Mouse (Mus musculus): ENCODE results near the gene Vmn2r88.
"Not testable (repeated sequence)": the region's sequence is repeated elsewhere in the genome, so short reads cannot be mapped to it uniquely, and the experiment has no call there.

Gene Vmn2r88

DNA sequence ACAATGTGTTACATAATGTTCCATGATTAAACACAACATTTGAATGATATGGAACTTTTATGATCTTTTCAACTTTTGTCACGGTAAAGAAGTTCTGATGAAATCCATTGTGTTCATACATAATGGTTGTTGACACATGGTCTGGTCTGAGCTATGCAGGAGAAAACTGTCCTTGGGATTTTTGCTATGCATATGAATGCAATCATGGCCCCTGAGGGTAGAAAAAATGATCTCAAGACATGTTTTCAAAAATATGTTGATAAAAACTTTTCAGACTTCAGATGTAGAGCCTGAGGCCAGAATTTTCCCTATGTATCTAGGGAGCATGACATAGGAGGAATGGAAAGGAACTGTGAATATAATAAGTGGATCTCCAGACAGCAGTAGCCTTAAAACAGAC is at the start of gene Vmn2r88:
Vmn2r88 (plus strand) TSS at position 301 of the 400 bp plus-strand sequence.
- no peak for DNase-seq (ENCODE audit: extremely low read depth, low read depth, low spot score)

DNA sequence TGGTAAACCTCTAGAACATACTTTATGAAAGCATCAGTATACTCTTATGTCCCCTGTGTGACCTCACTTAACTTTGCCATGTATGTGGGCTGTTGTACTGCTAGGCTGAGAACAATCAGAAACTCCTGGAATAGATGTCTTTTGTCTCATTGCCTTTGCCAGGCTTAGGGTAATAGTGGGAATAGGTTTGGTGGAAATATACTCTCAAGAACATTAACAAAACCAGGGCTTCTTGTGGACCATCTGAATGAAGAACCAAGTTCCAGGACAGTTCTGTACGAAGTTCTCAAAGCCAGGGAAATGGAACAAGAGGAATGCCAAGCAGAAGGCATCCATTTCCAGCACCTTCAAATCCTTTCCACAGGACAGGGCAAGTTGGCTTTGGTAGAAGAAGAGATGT is 49.2 kb upstream of the Vmn2r88 start, which contains the start of gene Gm7247:
Gm7247 (plus strand) TSS at position 301 of the 400 bp plus-strand sequence.
- no peak for DNase-seq (ENCODE audit: extremely low read depth, low read depth, low spot score)

DNA sequence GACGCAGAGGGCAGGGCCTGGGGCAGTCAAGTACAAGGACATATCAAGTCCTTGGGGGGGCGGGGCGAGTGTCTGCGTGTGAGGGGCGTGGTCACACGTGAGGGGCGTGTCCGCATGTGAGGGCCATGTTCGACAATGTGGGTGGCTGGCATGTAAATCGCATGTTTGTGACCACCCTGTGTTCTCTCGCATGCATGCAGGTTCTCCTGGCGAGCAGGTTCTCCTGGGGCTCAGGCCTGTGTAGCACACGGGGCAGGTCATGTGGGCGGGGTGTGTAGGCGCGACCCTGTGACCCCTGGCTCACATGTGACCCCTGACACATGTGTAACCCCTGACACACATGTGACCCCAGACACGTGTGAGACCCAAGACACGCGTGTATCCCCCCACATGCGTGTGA is 27.8 kb upstream of the Vmn2r88 start:
- DNase-seq (ENCODE audit: extremely low read depth, low read depth, low spot score) = no peak

DNA sequence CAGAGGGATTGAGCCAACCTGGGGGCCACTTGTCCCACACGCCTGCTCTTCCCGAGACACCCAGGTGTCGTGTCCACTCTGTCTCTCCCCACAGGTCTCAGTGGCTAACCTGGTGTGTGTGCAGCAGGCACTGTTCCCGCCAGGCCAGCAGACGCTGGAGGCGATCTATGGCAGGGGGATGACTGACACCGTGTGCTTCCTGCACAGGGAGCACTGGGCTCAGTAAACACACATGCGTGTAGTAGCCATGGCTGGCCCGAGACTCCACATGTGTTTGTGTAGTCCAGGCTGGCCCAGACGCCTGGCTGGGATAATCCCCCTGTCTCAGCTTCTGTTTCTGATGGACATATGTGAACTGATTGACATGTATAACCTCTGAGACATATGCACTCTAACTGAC is 26.3 kb upstream of the Vmn2r88 start:
- DNase-seq (ENCODE audit: extremely low read depth, low read depth, low spot score) = no peak

DNA sequence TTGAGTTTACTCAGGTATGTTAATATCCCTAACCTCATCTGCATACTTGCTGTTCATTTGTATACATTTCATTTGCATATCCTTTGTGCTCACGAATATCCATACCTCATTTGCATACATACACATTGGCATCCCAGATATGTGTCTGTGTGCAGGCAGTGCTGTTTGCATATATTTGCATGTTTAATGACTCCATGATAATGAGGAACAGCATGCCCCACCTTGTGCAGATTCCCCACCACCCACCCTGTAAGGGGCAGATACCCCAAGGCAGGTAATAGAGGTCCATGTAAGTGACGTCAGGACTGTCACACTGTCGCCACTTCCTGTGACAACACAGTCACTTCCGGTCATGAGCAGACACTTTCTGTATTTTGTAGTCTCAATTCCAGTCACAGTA is 24.9 kb upstream of the Vmn2r88 start:
- no peak for DNase-seq (ENCODE audit: extremely low read depth, low read depth, low spot score)

DNA sequence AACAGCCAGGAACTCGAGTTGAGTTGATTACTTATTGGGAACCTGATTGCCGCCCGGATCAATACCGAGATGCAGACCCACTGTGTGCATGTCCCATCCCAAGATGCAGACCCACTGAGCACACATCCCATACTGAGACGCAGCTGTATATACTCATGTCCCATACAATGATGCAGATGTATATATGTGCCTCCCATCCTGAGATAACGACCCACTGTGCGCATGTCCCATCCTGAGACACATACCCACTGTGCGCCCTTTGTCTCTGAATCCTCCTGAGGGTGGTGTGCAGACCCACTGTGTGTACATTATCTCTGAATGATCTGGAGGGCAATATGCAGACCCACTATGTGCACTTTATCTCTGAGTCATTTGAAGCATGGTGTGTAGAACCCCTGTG is 22.9 kb upstream of the Vmn2r88 start:
- DNase-seq (ENCODE audit: extremely low read depth, low read depth, low spot score) = no peak

DNA sequence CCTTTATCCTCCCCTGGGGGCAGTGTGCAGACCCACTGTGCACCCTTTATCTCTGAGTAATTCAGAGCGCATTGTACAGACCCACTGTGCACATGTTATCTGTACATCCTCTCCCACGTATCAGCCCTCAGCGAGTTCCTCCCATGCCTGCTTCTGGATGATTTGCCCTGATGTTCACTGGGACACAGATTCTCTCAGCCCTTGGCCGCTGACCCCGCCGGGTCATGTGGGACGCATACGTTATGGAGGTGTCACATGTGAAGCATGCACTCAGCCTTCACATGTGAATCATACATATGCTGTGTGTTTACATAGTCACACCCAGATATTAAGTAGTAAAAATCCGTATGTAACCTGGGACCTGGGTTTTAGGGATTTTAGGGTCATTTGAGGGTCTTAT is 22.4 kb upstream of the Vmn2r88 start:
- DNase-seq (ENCODE audit: extremely low read depth, low read depth, low spot score) = no peak

DNA sequence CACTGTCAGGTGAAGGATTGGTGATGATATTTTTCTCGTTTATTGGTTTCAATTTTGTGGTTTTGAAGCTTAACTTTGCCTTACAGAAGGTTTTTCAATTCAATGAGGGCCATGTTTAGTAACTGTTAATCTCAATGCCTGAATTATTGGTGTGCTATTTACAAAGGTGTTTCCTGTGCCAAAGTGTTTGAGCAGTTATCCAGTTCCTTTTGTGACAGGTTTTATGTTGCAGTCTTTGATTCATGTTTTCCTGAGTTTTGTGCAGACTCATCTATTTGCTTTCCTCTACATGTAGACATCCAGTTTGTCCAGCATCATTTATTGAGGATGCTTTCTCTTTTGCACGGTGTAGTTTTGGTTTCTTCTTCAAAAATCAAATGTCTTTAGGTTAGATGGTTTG is 13.3 kb downstream of the Vmn2r88 start:
- DNase-seq (ENCODE audit: extremely low read depth, low read depth, low spot score) = no peak

DNA sequence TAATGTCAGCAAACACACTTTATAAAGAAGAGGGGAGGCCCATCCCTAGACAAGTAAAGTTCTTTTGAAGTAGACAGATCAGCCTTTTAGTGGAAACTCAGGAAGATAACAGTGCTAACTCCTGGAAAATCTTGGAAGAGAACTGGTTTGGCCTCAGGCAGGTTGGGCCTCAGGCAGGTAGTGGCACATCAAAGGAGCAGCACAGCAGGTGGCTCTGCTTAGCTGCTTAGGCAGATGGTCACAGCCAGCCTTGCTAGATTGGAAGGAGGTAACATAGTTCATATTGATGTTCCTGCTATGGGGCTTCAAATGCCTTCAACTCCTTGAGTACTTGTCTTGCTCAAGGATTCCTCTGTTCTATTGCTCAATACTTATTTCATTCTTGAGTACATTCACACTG is 19.5 kb downstream of the Vmn2r88 start:
- DNase-seq (ENCODE audit: extremely low read depth, low read depth, low spot score) = not testable (repeated sequence)

DNA sequence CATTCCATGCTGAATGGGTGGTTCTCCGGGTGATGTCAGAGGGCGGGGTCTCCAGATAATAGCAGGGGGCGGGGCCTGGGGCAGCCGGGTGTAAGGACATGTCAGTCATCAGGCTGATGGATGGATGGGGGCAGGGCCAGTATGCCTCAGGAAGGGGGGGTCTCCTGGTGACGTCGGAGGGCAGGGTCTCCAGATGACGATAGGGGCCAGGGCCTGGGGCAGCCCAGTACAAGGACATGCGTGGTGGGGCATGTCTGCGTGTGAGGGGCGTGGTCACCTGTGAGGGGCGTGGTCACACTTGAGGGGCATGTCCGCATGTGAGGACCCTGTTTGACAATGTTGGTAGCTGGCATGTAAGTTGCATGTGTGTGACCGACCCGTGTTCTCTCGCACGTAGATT is 23.9 kb downstream of the Vmn2r88 start:
- DNase-seq (ENCODE audit: extremely low read depth, low read depth, low spot score) = no peak

DNA sequence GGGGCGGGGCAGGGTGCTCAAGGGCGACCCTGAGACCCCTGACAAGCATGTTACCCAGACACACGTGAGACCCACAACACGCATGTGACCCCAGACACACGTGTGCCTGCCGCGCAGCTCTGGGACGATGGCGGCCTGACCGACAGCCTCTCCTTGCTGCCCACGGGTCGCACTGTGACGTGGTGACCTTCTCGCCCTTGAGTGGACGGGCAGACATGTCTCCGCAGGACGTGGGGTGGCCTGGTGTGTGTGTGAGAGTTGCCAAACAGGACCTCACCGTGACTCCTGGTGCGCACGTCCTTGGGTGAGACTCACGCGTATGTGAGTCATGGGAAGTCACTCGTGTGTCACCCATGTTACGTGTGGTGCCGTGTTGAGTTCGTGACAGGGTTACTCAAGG is 24.4 kb downstream of the Vmn2r88 start:
- DNase-seq (ENCODE audit: extremely low read depth, low read depth, low spot score) = no peak

DNA sequence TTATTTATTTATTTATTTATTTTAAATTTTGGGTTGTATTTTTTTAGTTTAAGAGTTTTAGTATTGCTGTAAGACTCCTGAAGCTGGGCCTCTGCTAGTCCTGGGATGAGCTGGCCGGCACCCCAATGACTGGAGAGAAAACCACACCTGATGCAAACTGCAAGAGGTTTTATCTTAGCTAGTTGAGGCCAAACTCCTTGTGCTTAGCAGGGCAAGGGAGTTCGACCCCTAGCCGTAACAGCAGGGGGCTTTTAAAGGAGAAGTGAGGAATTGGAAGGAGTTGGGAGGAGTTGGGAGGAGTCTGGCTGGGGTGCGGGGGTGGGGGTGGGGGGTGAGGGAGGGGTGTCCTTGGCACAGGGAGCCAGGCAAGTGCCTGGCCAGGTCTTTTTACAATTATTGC is 28.3 kb downstream of the Vmn2r88 start:
- no peak for DNase-seq (ENCODE audit: extremely low read depth, low read depth, low spot score)

DNA sequence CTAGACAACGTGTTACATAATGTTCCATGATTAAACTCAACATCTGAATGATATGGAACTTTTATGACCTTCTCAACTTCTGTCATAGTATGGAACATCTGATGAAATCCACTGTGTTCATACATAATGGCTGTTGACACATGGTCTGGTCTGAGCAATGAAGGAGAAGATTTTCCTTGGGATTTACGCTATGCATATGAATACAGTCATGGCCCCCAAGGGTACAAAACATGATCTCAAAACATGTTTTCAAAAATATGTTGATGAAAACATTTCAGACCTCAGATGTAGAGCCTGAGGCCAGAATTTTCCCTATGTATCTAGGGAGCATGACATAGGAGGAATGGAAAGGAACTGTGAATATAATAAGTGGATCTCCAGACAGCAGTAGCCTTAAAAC is 40.9 kb downstream of the Vmn2r88 start, which contains the start of gene Vmn2r89:
Vmn2r89 (plus strand) TSS at position 301 of the 400 bp plus-strand sequence.
- DNase-seq (ENCODE audit: extremely low read depth, low read depth, low spot score) = not testable (repeated sequence)

Measured in fat pad, adult 2 months (tissue).